Mouse (Mus musculus) midbrain, embryonic 11.5 days (tissue): ENCODE data around the gene Ets2. TPM values are rescaled to one million over a fixed set of nuclear protein-coding genes. Genes with fewer than 3 reads are reported as not detected.

Source experiments
- ATAC-seq: fragments of 200-750 bp; cut with Nextera tagmentation; 2 replicates; pipeline ENCODE4 v1.8.0; 2017; ENCODE audit warnings: moderate TSS enrichment, moderate library complexity; ENCODE audit not compliant: low FRiP score
- DNase-seq: peaks from one replicate; pipeline ENCODE4 v3.0.0; 2015; ENCODE audit warnings: low spot score; ENCODE audit errors: missing footprints
- H3K27ac ChIP-seq: fragments of 300-500 bp; sonication (generic); 2 replicates; pipeline ENCODE4 v1.5.1; 2014; ENCODE audit warnings: low read depth, low read length
- H3K27me3 ChIP-seq: fragments of 300-500 bp; sonication (generic); 2 replicates; pipeline ENCODE4 v1.6.1; 2014; ENCODE audit warnings: mild to moderate bottlenecking, low read length, moderate library complexity, mixed read lengths; ENCODE audit not compliant: control insufficient read depth, insufficient read depth
- H3K36me3 ChIP-seq: fragments of 300-500 bp; sonication (generic); 2 replicates; pipeline ENCODE4 v1.6.1; 2014; ENCODE audit warnings: mild to moderate bottlenecking, low read length, moderate library complexity, mixed read lengths; ENCODE audit not compliant: control insufficient read depth, insufficient read depth
- H3K4me1 ChIP-seq: fragments of 300-500 bp; sonication (generic); 2 replicates; pipeline ENCODE4 v1.6.1; 2014; ENCODE audit warnings: low read length; ENCODE audit not compliant: control insufficient read depth, insufficient read depth
- H3K4me2 ChIP-seq: fragments of 300-500 bp; sonication (generic); 2 replicates; pipeline ENCODE4 v1.6.1; 2014; ENCODE audit warnings: mild to moderate bottlenecking, moderate library complexity
- H3K4me3 ChIP-seq: fragments of 300-500 bp; sonication (generic); 2 replicates; pipeline ENCODE4 v1.5.1; 2014; ENCODE audit warnings: low read depth, low read length
- H3K9ac ChIP-seq: fragments of 300-500 bp; sonication (generic); 2 replicates; pipeline ENCODE4 v1.6.1; 2014; ENCODE audit warnings: low read length
- H3K9me3 ChIP-seq: fragments of 300-500 bp; sonication (generic); 2 replicates; pipeline ENCODE4 v1.6.1; 2016; ENCODE audit warnings: low read length; ENCODE audit not compliant: control insufficient read depth
- WGBS: fragments of 180-500 bp; shearing (Covaris S2); extraction: QIAGEN DNeasy Blood & Tissue Kit; methylation state at CpG from one replicate; pipeline ENCODE4 v1.1.7; 2014; 5-methylcytosine and 5-hydroxymethylcytosine counted together
- polyA plus RNA-seq: library from polyadenylated mRNA; unstranded; fragments of >200 nt; fragmentation: Nextera tagmentation; extraction: Ambion mirVana; gene quantifications from 2 replicates; pipeline ENCODE4 v1.2.1, GENCODE M21; 2014

The Ets2 gene
- polyA plus RNA-seq, 1 experiment from 2014 or later: 13.7 TPM

DNA sequence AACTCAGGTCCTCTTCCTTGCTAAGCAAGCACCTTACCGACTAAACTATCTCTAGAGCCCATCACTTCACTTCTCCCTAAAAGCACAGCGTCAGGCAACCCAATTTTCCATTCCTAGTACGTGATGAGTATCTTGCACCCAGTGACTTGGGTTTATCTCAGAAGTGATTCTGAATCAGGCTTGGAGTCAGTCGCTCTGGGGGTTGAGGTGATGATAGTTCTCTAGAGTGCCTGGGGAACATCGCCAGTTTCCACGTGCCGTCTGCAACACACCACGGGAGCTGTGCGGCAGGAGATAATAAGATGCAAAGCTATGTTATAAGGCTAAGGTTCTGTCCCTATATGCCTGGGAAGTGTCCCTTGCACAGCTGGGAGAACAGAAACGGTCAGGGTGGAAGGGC is 35.6 kb upstream of the Ets2 start:
- Histone ChIP-seq H3K27ac (no peak overlapping the region), H3K36me3 (no peaks in the 10 kb centered on the region), H3K9ac (no peak overlapping the region), H3K4me3 (no peak overlapping the region), H3K9me3 (no peaks in the 10 kb centered on the region), H3K4me1 (no peaks in the 10 kb centered on the region), H3K4me2 (no peak overlapping the region), H3K27me3 (no peaks in the 10 kb centered on the region)
- no peak for ATAC-seq
- no peak for DNase-seq
- 91% methylated on average over 10 of the region's 10 CpGs for WGBS

DNA sequence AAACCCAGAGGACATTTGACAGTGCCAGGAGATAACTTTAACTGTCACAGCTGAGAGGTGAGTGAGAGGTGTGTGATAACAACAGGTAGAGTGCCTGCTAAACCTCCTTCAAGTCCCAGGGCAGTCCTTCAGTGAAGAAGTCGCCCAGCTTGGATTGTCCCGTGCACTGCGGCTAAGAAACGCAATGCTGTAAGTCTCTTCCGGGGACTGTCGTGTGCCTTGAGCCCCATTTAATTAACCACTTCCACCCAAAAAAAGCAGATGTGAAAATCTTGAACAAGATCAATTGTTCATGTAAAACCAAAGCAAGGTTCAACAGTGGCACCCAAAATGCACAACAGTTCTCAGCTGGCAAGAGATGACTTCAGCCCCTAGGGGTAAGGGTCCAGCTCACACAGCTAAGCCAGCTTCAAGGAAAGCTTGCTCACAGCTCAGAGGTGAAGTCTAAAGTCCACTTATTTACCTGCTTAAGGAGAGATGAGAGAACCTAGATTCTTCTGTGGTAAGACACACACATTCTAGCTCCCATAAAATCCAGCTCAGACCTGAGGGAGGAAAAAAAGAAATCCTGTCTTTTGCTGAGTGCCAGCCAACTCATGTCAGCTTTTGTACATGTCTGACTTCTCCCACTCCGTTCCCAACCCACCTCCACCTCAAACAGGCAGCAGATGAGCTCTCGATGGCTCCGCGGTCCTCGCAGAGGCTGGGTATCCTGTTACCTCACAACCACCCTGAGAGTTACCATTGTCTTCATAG is 34.3 kb upstream of the Ets2 start:
- no peak for DNase-seq
- H3K4me1 ChIP-seq: no peaks in the 10 kb centered on the region
- WGBS: 69% methylated on average over 11 of the region's 11 CpGs
- no peaks in the 10 kb centered on the region for H3K27me3 ChIP-seq
- no peak overlapping the region for H3K9ac ChIP-seq
- no peaks in the 10 kb centered on the region for H3K36me3 ChIP-seq
- H3K4me2 ChIP-seq: no peak overlapping the region
- no peak overlapping the region for H3K27ac ChIP-seq
- H3K9me3 ChIP-seq: no peaks in the 10 kb centered on the region
- no peak overlapping the region for H3K4me3 ChIP-seq
- no peak for ATAC-seq

DNA sequence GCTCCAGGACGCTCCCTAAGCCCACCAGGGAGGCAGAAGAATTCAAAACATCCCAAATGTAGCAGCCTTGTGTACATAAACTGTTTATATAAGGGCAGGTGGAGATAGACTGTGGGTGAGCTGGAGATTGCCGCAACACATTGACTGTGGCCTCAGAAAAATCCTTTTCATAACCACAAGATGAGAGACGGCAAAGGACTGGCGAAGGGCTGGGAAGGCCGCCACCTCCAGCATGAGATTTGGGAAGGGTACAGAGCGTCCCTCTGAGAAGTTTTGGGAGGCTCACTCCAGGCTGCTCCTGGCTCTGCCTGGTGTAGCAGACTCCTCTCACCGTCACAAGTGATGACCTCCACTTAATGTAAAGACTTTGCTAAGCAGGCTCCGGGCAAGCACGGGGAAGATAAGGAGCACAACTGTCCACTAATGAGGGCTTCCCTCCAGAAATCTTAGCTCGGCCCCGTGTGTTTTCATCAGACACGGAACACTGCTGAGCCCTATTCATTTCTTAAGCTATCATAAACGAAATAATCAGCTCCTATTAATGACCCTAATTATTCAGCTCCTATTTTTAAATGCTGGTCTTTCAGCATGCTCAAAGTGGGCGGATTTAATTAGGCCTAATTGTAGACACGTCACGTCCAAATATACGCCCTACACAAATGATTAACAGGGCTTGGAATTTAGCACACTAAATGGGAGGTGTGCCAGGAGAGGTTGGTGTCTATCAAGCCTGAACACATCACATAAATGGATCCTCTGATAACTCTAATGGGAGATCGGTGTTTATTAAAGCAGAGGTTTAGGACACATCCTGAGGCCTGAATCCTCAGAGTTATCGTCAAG is 33.5 kb upstream of the Ets2 start:
- no peak overlapping the region for H3K4me3 ChIP-seq
- no peaks in the 10 kb centered on the region for H3K27me3 ChIP-seq
- H3K9me3 ChIP-seq: no peaks in the 10 kb centered on the region
- no peaks in the 10 kb centered on the region for H3K36me3 ChIP-seq
- DNase-seq: peak; percentile 67
- H3K4me2 ChIP-seq: no peak overlapping the region
- no peaks in the 10 kb centered on the region for H3K4me1 ChIP-seq
- no peak for ATAC-seq
- no peak overlapping the region for H3K27ac ChIP-seq
- WGBS: 72% methylated on average over 19 of the region's 19 CpGs
- H3K9ac ChIP-seq: no peak overlapping the region

DNA sequence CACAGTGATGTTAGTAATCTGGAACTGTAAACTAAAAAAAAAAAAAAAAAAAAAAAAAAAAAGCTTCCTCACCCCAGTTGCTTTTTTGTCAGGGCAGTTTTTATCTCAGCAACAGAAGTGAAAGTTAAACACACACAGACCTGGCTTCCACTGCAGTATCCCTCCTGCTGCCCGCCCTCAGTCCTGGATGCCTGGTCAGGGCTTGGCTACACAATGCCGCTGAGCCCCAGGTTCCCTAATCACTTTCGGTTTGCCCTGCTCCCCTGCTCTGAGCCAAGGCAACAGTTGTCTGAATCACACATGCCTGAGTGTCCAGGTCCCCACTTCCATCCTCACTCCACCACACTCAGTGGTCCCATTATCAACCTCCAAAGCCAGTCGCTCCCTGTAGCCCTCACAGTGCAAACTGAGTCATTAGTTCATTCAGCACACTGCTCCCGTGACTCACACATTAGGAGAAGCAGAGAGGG is 27.4 kb upstream of the Ets2 start:
- 46% methylated on average over 5 of the region's 5 CpGs for WGBS
- DNase-seq: no peak
- Histone ChIP-seq H3K9me3 (no peaks in the 10 kb centered on the region), H3K9ac (no peak overlapping the region), H3K4me3 (no peak overlapping the region), H3K27ac (no peak overlapping the region), H3K27me3 (no peaks in the 10 kb centered on the region), H3K4me1 (no peaks in the 10 kb centered on the region), H3K36me3 (no peaks in the 10 kb centered on the region), H3K4me2 (no peak overlapping the region)
- ATAC-seq: no peak

DNA sequence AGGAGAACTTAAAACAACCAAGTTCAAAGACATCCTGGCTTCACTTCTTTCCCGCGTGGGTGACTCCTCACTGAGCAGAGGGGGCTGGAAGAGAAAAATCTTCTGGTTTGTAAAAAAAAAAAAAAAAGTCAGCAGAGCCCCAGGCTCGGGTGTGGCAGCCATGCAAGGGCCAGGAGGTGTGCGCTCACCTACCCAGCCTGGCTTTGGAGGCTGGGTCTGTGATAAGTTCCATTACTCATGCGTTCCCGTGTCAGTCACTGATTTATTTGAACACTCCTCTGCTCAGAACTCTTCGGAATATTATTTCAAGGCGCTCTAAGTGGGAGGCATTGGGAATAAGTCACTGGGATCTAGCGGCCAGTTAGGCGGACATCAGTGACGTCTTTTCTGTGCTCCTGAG is 26.7 kb upstream of the Ets2 start:
- 78% methylated on average over 11 of the region's 11 CpGs for WGBS
- H3K4me2 ChIP-seq: no peak overlapping the region

DNA sequence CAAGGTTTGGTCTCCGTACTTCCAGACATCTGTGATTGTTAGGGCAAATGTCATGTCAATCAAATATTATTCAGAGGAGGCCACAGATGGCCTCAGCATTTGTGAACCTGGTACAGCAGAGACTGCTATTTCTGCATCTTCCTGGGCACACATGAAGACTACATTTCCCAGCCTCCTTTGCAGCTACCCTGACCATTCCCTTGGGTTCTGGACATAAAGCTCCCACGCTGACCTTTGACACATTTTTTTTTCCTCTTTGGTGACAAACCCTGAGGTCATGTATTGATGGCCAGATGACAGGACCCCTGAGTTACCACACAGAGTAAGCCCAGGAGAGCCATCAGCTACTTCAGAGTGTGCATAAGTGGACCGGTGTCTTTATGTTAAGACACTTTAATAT is 25.2 kb upstream of the Ets2 start:
- WGBS: 79% methylated on average over 3 of the region's 3 CpGs
- H3K9ac ChIP-seq: no peak overlapping the region
- ATAC-seq (no peak), DNase-seq (no peak)
- no peaks in the 10 kb centered on the region for H3K36me3 ChIP-seq
- H3K27me3 ChIP-seq: no peaks in the 10 kb centered on the region
- H3K27ac ChIP-seq: no peak overlapping the region
- H3K4me3 ChIP-seq: no peak overlapping the region
- H3K9me3 ChIP-seq: no peaks in the 10 kb centered on the region
- no peaks in the 10 kb centered on the region for H3K4me1 ChIP-seq
- H3K4me2 ChIP-seq: no peak overlapping the region

More for the DNA sequence above, 26.7 kb upstream of the Ets2 start:
- DNase-seq (no peak), ATAC-seq (no peak)
- Histone ChIP-seq H3K4me1 (no peaks in the 10 kb centered on the region), H3K4me3 (no peak overlapping the region), H3K9me3 (no peaks in the 10 kb centered on the region), H3K27ac (no peak overlapping the region), H3K9ac (no peak overlapping the region), H3K36me3 (no peaks in the 10 kb centered on the region), H3K27me3 (no peaks in the 10 kb centered on the region)

DNA sequence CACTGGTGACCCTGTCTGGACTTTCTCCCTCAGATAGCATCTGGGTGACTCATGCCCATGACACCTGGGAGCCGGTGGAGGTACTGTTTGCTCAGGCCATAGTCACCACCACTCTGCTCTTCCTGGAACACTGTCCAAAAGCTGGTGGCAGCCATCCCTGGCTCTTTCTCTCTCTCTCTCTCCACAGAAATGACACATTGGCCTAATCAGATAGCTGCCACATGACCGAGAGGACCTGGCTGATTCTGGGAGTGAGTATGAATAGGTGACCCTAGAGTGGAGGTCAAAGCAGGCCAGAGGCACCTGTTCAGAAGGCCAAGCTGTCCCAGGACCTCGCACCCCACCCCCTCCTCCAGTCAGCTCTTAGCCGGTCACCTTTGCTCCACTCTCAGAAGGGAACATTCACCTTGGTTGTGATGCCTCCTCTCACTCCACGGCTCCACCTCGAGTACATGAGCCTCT is 19.4 kb upstream of the Ets2 start:
- no peak for DNase-seq
- Histone ChIP-seq H3K9me3 (no peaks in the 10 kb centered on the region), H3K4me1 (no peaks in the 10 kb centered on the region), H3K27ac (no peak overlapping the region), H3K4me3 (no peak overlapping the region), H3K4me2 (no peak overlapping the region), H3K27me3 (no peaks in the 10 kb centered on the region), H3K9ac (no peak overlapping the region), H3K36me3 (no peaks in the 10 kb centered on the region)
- WGBS: 85% methylated on average over 6 of the region's 6 CpGs
- ATAC-seq: no peak

DNA sequence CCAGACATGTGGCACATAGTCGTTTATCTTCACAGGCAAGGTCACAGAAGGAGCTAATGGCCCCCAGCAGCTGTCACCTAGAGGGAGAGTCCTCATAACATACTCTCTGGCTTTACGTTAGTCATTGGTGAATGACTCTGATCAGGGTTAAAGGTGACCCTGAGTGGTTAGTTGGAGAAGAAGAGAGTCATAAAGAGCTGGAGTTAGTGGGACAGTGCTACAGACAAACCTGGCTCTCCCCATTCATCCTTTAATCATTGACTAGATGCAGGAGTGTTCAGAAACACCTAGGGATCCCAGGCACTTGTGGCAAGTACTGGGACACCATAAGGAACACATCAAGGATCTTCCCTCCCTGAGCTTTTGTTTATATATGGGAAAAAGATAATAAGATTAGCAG is 16.1 kb upstream of the Ets2 start:
- Histone ChIP-seq H3K27me3 (no peaks in the 10 kb centered on the region), H3K4me2 (no peak overlapping the region), H3K9me3 (no peaks in the 10 kb centered on the region), H3K27ac (no peak overlapping the region), H3K9ac (no peak overlapping the region), H3K4me3 (no peak overlapping the region), H3K4me1 (no peaks in the 10 kb centered on the region), H3K36me3 (no peaks in the 10 kb centered on the region)
- 57% methylated on average over 2 of the region's 2 CpGs for WGBS
- ATAC-seq (no peak), DNase-seq (no peak)

DNA sequence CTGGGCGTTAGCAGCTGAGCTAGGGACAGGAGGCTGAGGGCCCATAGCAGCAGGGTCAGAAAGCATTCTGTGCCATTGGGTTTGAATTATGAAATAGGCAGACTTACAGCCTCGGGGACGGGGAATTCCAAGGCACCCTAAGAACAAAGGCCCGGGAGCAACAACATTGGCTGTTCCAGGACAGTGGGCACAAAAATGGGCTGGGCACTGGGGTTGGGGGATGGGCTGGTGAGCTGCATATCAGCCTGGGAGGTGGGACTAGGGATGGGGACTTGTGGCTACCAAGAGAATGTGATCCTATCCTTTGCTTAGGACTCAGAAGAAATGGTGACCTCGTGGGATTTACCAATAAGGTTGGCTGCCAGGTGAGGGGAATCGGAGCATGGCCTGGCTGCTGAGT is 15.6 kb upstream of the Ets2 start:
- Histone ChIP-seq H3K4me2 (no peak overlapping the region), H3K27me3 (no peaks in the 10 kb centered on the region), H3K4me3 (no peak overlapping the region), H3K4me1 (no peaks in the 10 kb centered on the region), H3K9me3 (no peaks in the 10 kb centered on the region), H3K36me3 (no peaks in the 10 kb centered on the region), H3K9ac (no peak overlapping the region), H3K27ac (no peak overlapping the region)
- WGBS: 55% methylated on average over 6 of the region's 6 CpGs
- DNase-seq (no peak), ATAC-seq (no peak)
